Mouse (Mus musculus): ENCODE measurements around the gene Pptc7.
"Not testable (repeated sequence)": the region's sequence is repeated elsewhere in the genome, so short reads cannot be mapped to it uniquely, and the experiment has no call there.

Gene Pptc7

DNA sequence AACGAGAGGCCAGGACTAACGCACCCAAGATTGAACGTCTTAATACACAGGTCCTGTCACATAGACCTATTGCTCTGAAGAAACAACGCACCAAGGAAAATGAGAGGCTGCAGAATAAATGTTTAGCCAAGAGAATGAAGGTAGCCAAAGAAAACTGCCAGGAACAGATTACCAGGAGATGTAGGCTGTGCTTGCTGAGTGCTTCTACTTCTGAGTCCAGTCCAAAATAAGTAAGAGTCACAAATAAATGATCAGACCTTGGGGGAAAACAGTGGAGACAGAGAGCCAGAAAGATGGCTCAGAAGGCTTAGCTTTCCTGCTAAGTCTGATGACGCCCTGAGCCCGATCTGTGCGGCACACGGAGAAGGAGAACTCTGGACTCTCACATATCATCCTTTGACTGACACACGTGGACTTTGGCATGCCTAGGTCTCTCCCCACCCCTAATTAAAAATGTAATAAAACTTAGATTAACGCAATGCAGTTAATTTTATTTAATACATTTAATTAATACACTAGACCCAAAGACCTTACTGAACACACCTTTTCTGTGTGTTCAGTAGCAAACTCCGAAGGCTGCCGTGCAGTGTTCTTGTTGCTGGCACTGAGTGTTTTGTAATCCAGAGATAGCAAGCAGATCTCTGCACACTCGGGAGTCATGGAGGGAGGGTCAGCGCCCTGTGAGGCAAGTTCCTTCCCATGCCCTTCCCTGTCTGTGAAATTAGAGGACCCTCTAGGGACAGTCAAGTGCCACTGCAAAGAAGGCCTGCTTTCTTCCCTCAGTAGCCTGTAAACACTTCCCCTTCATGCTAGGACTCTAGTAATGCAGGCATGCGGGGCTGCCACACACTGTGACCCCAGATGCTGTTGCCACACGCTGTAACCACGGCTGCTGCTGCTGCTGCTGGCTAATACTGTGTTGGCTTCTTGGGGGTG lies 18.9 kb downstream of the Pptc7 start:
- Histone ChIP-seq H3K27me3 (ENCODE audit: control insufficient read depth, insufficient read depth, low read length, poor library complexity, severe bottlenecking) (no peaks in the 10 kb centered on the region), H3K36me3 (ENCODE audit: control insufficient read depth, insufficient read depth, low read length, poor library complexity, severe bottlenecking) (peaks cover 1% of the 10 kb centered on the region; the same call in 1 of the 2 replicates)
- DNase-seq (ENCODE audit: low read depth, low spot score), result peak; percentile 44

- DNase-seq (ENCODE audit: low read depth, low spot score), result no peak
- peaks cover 4% of the 10 kb centered on the region; the same call in 1 of the 2 replicates for H3K36me3 ChIP-seq (ENCODE audit: control insufficient read depth, insufficient read depth, low read length, poor library complexity, severe bottlenecking)
- no peaks in the 10 kb centered on the region for H3K27me3 ChIP-seq (ENCODE audit: control insufficient read depth, insufficient read depth, low read length, poor library complexity, severe bottlenecking)
These were observed 19.8 kb downstream of the Pptc7 start for GRCm38 (mm10) chr5:122303937-122304336.

GRCm38 (mm10) chr5:122304541-122304940 lies 20.4 kb downstream of the Pptc7 start:
- H3K36me3 ChIP-seq (ENCODE audit: control insufficient read depth, insufficient read depth, low read length, poor library complexity, severe bottlenecking), result peaks cover 7% of the 10 kb centered on the region
- DNase-seq (ENCODE audit: low read depth, low spot score), result no peak

GRCm38 (mm10) chr5:122305472-122305871 lies 21.3 kb downstream of the Pptc7 start:
- no peak for DNase-seq (ENCODE audit: low read depth, low spot score)
- Histone ChIP-seq H3K36me3 (ENCODE audit: control insufficient read depth, insufficient read depth, low read length, poor library complexity, severe bottlenecking) (peaks cover 7% of the 10 kb centered on the region), H3K27me3 (ENCODE audit: control insufficient read depth, insufficient read depth, low read length, poor library complexity, severe bottlenecking) (no peaks in the 10 kb centered on the region)

More at GRCm38 (mm10) chr5:122304541-122304940, 20.4 kb downstream of the Pptc7 start:
- no peaks in the 10 kb centered on the region for H3K27me3 ChIP-seq (ENCODE audit: control insufficient read depth, insufficient read depth, low read length, poor library complexity, severe bottlenecking)

DNA sequence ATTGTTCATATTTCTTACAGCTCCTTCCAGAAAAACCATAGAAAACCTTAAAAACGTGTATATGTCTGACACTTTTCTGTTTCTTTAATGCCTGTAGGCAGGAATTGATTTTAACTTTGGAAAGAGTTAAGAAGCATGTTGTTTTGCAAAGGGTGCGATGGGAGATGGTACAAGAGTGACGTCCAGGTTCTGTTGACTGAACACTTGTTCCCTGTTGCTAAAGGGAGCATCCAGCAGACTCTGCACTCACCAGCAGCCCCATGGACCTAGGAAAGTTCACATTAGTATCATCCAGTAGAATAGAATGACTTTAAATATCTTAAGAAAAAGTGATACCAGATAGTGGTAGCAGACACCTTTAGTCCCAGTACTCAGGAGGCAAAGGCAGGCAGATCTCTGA lies 22.4 kb downstream of the Pptc7 start:
- Histone ChIP-seq H3K36me3 (ENCODE audit: control insufficient read depth, insufficient read depth, low read length, poor library complexity, severe bottlenecking) (peaks cover 7% of the 10 kb centered on the region), H3K27me3 (ENCODE audit: control insufficient read depth, insufficient read depth, low read length, poor library complexity, severe bottlenecking) (no peaks in the 10 kb centered on the region)
- DNase-seq (ENCODE audit: low read depth, low spot score), result no peak

DNA sequence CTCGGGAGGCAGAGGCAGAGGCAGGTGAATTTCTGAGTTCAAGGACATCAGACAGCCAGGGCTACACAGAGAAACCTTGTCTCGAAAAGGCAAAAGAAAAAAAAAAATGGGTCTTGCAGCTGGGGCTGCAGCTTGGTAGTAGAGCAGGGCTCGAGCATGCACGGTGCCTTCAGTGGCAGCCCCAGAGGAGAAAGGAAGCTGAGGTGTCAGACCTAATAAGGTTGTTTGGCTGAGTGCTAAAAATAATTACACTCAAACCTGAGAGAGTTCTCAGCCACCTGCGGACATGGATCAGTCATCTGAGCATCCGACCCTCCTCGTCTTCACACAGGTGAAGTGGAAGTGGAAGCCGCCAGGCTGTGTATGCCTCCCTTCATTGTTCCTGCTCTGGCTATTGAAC lies 26.5 kb downstream of the Pptc7 start:
- H3K27me3 ChIP-seq (ENCODE audit: control insufficient read depth, insufficient read depth, low read length, poor library complexity, severe bottlenecking), result no peaks in the 10 kb centered on the region

GRCm38 (mm10) chr5:122311692-122312091 lies 27.5 kb downstream of the Pptc7 start:
- DNase-seq (ENCODE audit: low read depth, low spot score), result peak; percentile 51
- no peaks in the 10 kb centered on the region for H3K27me3 ChIP-seq (ENCODE audit: control insufficient read depth, insufficient read depth, low read length, poor library complexity, severe bottlenecking)
- H3K36me3 ChIP-seq (ENCODE audit: control insufficient read depth, insufficient read depth, low read length, poor library complexity, severe bottlenecking), result peaks cover 9% of the 10 kb centered on the region

More for the DNA sequence above, 26.5 kb downstream of the Pptc7 start:
- peak; percentile 52 for DNase-seq (ENCODE audit: low read depth, low spot score)
- H3K36me3 ChIP-seq (ENCODE audit: control insufficient read depth, insufficient read depth, low read length, poor library complexity, severe bottlenecking), result peaks cover 9% of the 10 kb centered on the region

DNA sequence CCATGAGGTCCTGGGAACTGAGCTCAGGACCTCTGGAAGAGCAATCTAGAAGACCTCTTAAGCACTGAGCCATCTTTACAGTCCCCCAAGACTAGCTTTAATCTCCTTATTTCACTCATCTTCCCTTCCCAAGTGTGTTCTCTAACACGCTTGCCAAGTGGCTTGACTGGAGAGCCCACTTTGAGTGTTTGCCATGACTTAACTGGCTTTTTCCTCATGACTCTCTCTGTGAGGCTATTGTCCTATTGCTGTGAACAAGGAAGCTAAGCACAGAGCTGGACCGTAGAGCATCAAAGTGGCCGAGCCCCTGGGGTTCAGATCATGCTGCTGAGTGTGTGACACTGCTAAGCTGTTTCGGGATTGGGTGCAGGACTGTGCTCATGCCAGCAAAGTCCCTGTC lies 28.2 kb downstream of the Pptc7 start:
- DNase-seq (ENCODE audit: low read depth, low spot score), result no peak
- peaks cover 9% of the 10 kb centered on the region for H3K36me3 ChIP-seq (ENCODE audit: control insufficient read depth, insufficient read depth, low read length, poor library complexity, severe bottlenecking)
- H3K27me3 ChIP-seq (ENCODE audit: control insufficient read depth, insufficient read depth, low read length, poor library complexity, severe bottlenecking), result no peaks in the 10 kb centered on the region

GRCm38 (mm10) chr5:122312942-122313684 lies 28.9 kb downstream of the Pptc7 start:
- DNase-seq (ENCODE audit: low read depth, low spot score), result no peak
- no peaks in the 10 kb centered on the region for H3K27me3 ChIP-seq (ENCODE audit: control insufficient read depth, insufficient read depth, low read length, poor library complexity, severe bottlenecking)

GRCm38 (mm10) chr5:122314966-122315667 lies 31.0 kb downstream of the Pptc7 start:
- DNase-seq (ENCODE audit: low read depth, low spot score), result peak; percentile 84
- Histone ChIP-seq H3K27me3 (ENCODE audit: control insufficient read depth, insufficient read depth, low read length, poor library complexity, severe bottlenecking) (no peaks in the 10 kb centered on the region), H3K36me3 (ENCODE audit: control insufficient read depth, insufficient read depth, low read length, poor library complexity, severe bottlenecking) (peaks cover 2% of the 10 kb centered on the region)

More at GRCm38 (mm10) chr5:122312942-122313684, 28.9 kb downstream of the Pptc7 start:
- peaks cover 8% of the 10 kb centered on the region for H3K36me3 ChIP-seq (ENCODE audit: control insufficient read depth, insufficient read depth, low read length, poor library complexity, severe bottlenecking)

DNA sequence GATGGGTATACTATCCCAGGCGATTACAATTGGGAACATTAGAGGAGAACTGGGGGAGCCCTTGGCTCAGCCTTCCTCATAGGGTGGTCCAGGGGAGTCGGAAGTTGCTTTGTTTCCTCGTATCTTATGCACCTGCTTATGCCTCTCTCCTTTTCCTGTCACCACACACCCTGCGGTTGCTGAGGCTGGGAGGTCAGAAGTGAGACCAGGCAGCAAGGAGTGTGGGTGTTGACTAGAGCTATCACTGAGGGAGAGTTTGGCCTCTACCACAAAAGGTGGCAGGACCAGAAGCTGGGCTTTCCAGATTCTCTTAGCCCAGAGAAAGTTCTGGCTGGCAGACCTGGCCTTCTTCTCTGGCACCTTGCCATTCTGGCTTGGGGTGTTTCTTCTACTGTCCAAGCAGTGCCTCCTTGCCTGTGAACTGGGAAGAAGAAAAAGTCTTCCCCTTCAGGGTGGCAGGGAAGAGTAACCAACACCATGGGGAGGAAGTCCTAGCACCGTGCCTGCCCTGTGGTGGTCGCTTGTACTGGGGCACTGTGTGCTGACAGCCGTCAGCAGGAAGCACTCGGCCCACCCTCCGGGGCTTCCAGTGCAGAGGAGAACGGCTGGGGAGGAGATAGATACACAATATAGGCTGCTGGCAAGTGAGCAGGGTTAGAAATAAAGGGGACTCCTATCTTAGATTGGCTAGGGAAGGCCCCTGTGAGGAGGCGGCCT lies 33.3 kb downstream of the Pptc7 start:
- H3K36me3 ChIP-seq (ENCODE audit: control insufficient read depth, insufficient read depth, low read length, poor library complexity, severe bottlenecking), result peaks cover 4% of the 10 kb centered on the region
- H3K27me3 ChIP-seq (ENCODE audit: control insufficient read depth, insufficient read depth, low read length, poor library complexity, severe bottlenecking), result no peaks in the 10 kb centered on the region
- DNase-seq (ENCODE audit: low read depth, low spot score), result no peak

DNA sequence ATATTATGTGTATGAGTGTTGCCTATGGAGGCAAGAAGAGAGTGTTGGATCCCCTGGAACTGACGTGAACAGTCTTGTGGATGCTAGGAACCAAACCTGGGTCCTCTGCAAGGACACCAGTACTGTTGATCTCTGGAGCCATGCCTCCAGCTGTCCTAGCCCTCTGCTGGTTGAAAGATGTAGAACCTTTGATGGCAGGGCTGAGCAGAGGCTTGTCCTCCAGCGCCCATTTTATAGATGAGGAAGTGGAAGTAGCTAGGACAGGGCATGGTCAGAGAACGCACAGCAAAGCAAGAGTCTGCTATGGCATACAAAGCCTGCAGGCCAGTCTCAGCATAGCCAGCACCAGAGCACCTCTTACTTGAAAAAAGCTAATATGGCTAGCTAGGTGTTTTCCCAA lies 33.9 kb downstream of the Pptc7 start:
- no peaks in the 10 kb centered on the region for H3K27me3 ChIP-seq (ENCODE audit: control insufficient read depth, insufficient read depth, low read length, poor library complexity, severe bottlenecking)
- peak; percentile 92 for DNase-seq (ENCODE audit: low read depth, low spot score)
- peaks cover 4% of the 10 kb centered on the region for H3K36me3 ChIP-seq (ENCODE audit: control insufficient read depth, insufficient read depth, low read length, poor library complexity, severe bottlenecking)

GRCm38 (mm10) chr5:122318976-122319375 lies 34.8 kb downstream of the Pptc7 start:
- not testable (repeated sequence) for H3K27me3 ChIP-seq (ENCODE audit: control insufficient read depth, insufficient read depth, low read length, poor library complexity, severe bottlenecking); DNase-seq (ENCODE audit: low read depth, low spot score); H3K36me3 ChIP-seq (ENCODE audit: control insufficient read depth, insufficient read depth, low read length, poor library complexity, severe bottlenecking)
